Mouse (Mus musculus) adrenal gland, postnatal 0 days (tissue): ENCODE measurements around the gene Tent5c. TPM values are rescaled to one million over a fixed set of nuclear protein-coding genes. Genes with fewer than 3 reads are reported as not detected.

Source experiments
- polyA plus RNA-seq: library from polyadenylated mRNA; unstranded; fragments of >200 nt; fragmentation: Nextera tagmentation; extraction: Ambion mirVana; gene quantifications from 2 replicates; pipeline ENCODE4 v1.2.1, GENCODE M21; 2015

The Tent5c gene
- polyA plus RNA-seq = 7.6 and 8.2 TPM in 2 replicates

DNA sequence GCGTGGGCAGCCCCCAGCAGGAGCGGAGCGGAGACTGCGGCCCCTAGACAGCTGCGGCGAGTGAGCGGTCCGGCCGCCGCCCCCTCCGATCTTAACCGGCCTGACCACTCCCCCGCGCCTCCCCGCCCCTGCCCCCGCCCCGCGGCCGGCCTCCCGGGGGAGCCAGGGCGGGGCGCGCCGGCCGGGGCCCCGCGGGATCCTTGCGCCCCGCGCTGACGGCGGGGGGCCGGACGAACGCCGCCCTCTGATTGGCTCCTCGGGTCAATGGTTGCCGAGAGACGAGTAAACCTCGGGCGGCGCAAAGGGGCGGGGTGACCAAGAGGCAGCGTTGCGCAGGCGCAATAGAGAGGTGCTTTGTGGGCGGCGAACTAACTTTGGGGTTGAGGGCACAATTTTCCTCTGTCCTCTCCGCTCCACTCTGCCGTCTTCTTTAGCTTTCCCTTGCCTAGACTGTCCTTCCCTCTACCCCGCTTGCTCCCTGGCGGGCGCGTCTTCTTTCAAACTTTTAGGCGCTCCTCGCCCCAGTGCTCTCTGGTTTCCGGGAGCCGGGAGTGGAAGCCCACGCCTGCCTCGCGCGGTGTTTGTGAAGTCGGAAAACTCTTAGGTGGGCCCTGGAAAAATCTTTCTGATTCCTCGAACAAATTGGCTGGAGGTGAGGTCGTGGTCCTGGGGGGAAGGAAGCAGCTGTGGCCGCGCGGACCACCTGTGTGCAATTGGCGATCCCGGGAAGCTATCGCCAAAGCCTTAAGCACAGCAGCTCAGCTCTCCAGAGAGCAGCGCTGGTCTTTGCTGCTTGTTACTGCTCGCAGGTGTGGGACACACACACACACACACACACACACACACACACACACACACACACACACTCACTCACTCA lies at the start of gene Tent5c:
Gene Tent5c (minus strand): TSS at position 192 of the 877 bp plus-strand sequence.

Other genes starting within 250 kb of the Tent5c start
- 56.2 and 73.8 TPM in 2 replicates for gene Man1a2, start 196.2 kb upstream of the Tent5c start, polyA plus RNA-seq